Mouse (Mus musculus) hindbrain, embryonic 12.5 days (tissue): ENCODE results near the gene Dnmt3c. TPM values are rescaled to one million over a fixed set of nuclear protein-coding genes. Genes with fewer than 3 reads are reported as not detected.
A peak's percentile ranks its signal among the peaks of the same experiment; 100 is the strongest.
"Not testable (repeated sequence)": the region's sequence is repeated elsewhere in the genome, so short reads cannot be mapped to it uniquely, and the experiment has no call there.

ENCODE experiments used
- ATAC-seq: fragments of 200-750 bp; cut with Nextera tagmentation; 2 replicates; pipeline ENCODE4 v1.8.0; 2017; ENCODE audit warnings: moderate TSS enrichment; ENCODE audit not compliant: low FRiP score
- H3K27ac ChIP-seq: fragments of 300-500 bp; sonication (generic); 2 replicates; pipeline ENCODE4 v1.5.1; 2016; ENCODE audit warnings: mild to moderate bottlenecking
- H3K27me3 ChIP-seq: fragments of 300-500 bp; sonication (generic); 2 replicates; pipeline ENCODE4 v1.6.1; 2016; ENCODE audit warnings: mild to moderate bottlenecking
- H3K36me3 ChIP-seq: fragments of 300-500 bp; sonication (generic); 2 replicates; pipeline ENCODE4 v1.6.1; 2016; ENCODE audit warnings: mild to moderate bottlenecking
- H3K4me1 ChIP-seq: fragments of 300-500 bp; sonication (generic); 2 replicates; pipeline ENCODE4 v1.6.1; 2016
- H3K4me2 ChIP-seq: fragments of 300-500 bp; sonication (generic); replicated peaks from 2 replicates; pipeline ENCODE4 v1.6.1; 2016; ENCODE audit warnings: mild to moderate bottlenecking
- H3K4me3 ChIP-seq: fragments of 300-500 bp; sonication (generic); 2 replicates; pipeline ENCODE4 v1.5.1; 2016; ENCODE audit warnings: mild to moderate bottlenecking
- H3K9ac ChIP-seq: fragments of 300-500 bp; sonication (generic); 2 replicates; pipeline ENCODE4 v1.6.1; 2016; ENCODE audit warnings: mild to moderate bottlenecking, moderate library complexity
- H3K9me3 ChIP-seq: fragments of 300-500 bp; sonication (generic); replicated peaks from 2 replicates; pipeline ENCODE4 v1.6.1; 2016; ENCODE audit warnings: mild to moderate bottlenecking
- WGBS: fragments of 180-500 bp; shearing (Covaris S2); methylation state at CpG from one replicate; pipeline ENCODE4 v1.1.7; 2016; 5-methylcytosine and 5-hydroxymethylcytosine counted together
- polyA plus RNA-seq: library from polyadenylated mRNA; unstranded; fragments of >200 nt; fragmentation: Nextera tagmentation; extraction: Ambion mirVana; gene quantifications from 2 replicates; pipeline ENCODE4 v1.2.1, GENCODE M21; 2016

The Dnmt3c gene
- polyA plus RNA-seq, 1 experiment from 2014 or later: 0.17 TPM

DNA sequence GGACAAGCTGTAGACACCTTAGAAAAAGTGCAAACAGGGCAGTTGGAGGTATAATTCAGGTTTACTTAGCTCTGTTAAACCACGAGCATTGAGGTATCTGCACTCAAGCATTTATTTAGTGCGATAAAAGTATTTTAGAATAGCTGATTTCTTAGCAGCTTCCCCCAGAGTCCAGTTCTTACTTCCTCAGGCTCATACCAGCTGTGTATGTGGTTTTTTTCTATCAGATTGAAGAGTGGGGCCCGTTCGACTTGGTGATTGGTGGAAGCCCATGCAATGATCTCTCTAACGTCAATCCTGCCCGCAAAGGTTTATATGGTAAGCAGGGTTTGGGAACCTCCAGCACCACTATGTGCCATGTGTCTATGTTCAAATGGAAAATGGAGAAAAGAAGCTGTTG, 19.5 kb upstream of the Dnmt3c start:
- peaks cover 17% of the 10 kb centered on the region for H3K36me3 ChIP-seq
- H3K9ac ChIP-seq: no peak overlapping the region
- H3K4me3 ChIP-seq: no peak overlapping the region
- H3K4me1 ChIP-seq: no peaks in the 10 kb centered on the region
- 94% methylated on average over 6 of the region's 6 CpGs for WGBS
- H3K27ac ChIP-seq: no peak overlapping the region
- no peak overlapping the region for H3K4me2 ChIP-seq
- no peak for ATAC-seq
- no peaks in the 10 kb centered on the region for H3K9me3 ChIP-seq
- no peaks in the 10 kb centered on the region for H3K27me3 ChIP-seq

DNA sequence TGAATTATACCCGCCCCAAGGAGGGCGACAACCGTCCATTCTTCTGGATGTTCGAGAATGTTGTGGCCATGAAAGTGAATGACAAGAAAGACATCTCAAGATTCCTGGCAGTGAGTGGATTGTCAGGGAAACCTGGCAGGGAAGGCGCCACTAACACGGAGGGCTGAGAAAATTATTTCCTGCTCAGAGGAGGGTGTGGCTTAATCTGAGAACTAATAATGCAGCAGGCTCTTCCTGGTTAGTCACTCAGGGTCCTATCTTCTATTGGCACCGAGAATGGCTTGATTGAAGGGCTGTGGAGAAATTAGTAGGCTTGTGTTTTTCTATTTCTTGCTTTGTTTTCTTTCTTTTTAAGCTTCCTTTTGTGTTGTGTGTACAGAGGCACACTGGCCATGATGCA, 18.9 kb upstream of the Dnmt3c start:
- Histone ChIP-seq H3K9ac (no peak overlapping the region), H3K27me3 (no peaks in the 10 kb centered on the region), H3K9me3 (no peaks in the 10 kb centered on the region), H3K4me1 (no peaks in the 10 kb centered on the region), H3K36me3 (peaks cover 17% of the 10 kb centered on the region), H3K4me3 (no peak overlapping the region), H3K4me2 (no peak overlapping the region), H3K27ac (no peak overlapping the region)
- 88% methylated on average over 7 of the region's 7 CpGs for WGBS
- ATAC-seq: no peak

DNA sequence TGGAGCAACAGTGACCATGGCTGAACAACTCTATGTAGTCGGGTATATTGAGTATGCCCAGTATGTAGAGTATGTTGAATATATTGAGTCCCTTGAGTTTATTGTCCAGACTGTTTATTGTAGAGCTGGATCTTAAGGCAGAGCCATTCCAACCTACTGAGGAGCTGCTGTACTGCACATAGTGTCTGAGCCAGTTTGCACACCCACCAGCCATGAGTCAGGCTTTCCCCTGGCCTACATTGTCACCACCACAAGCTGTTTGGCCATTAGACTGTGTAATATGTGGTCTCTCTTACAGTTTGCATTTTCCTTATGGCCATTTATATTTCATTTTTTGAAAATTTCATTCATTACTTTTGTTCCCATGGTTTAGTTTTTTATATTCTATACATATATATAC, 16.5 kb upstream of the Dnmt3c start:
- no peak overlapping the region for H3K4me2 ChIP-seq
- no peak overlapping the region for H3K9ac ChIP-seq
- no peak overlapping the region for H3K27ac ChIP-seq
- no peaks in the 10 kb centered on the region for H3K27me3 ChIP-seq
- H3K4me1 ChIP-seq: no peaks in the 10 kb centered on the region
- no peak overlapping the region for H3K4me3 ChIP-seq
- H3K9me3 ChIP-seq: no peaks in the 10 kb centered on the region
- H3K36me3 ChIP-seq: peaks cover 12% of the 10 kb centered on the region
- 100% methylated on average over 1 of the region's 1 CpGs for WGBS
- ATAC-seq: no peak

DNA sequence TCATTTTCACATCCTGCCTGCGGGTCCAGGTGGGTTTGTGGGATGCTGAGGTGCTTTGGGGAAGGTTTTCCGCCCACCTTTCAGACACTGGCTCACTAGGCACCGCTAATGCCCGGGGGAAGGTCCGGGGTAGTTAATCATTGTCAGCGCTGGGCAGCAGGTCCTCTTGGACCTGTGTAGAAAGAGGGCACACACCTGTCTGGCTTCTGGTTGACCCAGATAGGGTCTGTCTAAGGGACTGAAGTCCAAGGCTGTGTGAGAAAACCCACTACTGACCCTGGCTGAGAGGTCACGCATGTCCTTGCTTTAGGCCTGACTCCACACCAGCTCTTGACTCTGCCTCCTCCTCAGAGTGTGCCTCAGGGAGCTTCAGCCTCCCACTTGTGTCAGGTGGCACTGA, 3.0 kb upstream of the Dnmt3c start:
- not testable (repeated sequence) for H3K27ac ChIP-seq, H3K4me1 ChIP-seq, H3K4me2 ChIP-seq, H3K36me3 ChIP-seq, H3K4me3 ChIP-seq, H3K9me3 ChIP-seq, H3K9ac ChIP-seq, H3K27me3 ChIP-seq, ATAC-seq
- WGBS: 89% methylated on average over 7 of the region's 7 CpGs

DNA sequence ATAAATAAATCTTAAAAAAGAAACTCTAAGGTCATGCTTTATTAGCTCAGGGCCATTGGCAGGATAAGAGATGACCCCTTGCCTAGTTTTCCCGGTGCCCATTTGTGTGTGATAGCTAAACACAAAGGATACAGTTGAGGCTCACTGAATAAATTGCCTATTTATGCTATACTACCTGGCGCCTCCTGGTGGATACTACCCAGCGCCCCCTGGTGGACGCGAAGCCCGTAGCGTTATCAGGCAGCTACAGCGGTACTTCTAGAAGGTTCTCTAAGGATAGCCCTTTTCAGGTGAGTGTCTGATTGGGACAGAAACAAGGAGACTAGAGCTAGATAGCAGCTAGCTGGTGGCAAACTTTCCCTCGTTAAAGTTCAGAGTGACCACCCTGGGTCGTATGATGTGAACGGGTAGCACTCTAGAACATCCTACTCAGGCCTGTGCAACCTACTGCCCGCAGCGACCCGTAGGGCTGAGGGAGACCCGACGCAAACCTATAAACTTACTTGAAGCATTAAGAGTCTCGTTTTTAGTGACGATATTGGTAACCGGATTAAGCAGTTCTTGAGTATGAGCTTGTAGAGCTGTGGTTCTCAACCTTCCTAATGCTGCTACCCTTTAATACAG, 1.9 kb upstream of the Dnmt3c start:
- Histone ChIP-seq H3K4me2 (no peak overlapping the region), H3K27me3 (no peaks in the 10 kb centered on the region), H3K4me1 (no peaks in the 10 kb centered on the region), H3K9ac (no peak overlapping the region), H3K9me3 (no peaks in the 10 kb centered on the region), H3K27ac (no peak overlapping the region), H3K4me3 (no peak overlapping the region), H3K36me3 (no peaks in the 10 kb centered on the region)
- ATAC-seq: no peak
- 63% methylated on average over 19 of the region's 19 CpGs for WGBS

DNA sequence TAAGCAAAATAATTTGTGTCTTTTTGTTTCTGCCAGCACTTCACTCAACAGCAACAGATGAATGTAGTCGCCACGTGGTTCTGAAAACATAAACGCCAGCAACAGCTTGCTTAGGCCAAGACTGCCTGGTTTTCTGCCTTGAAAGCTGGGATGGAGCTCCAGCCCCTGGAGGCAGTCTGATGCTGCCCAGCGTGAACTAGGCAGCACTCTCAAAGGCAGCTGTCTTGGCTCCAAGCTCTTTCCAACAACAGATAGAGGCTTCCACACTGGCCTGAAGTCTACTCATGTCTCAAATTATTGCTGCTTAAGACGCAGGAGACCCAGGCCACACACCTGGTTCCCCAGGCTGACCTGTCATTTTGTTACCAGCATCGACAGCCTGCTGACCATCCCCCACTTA, 6.9 kb downstream of the Dnmt3c start:
- Histone ChIP-seq H3K27ac (no peak overlapping the region), H3K36me3 (no peaks in the 10 kb centered on the region), H3K4me1 (no peaks in the 10 kb centered on the region; the same call in 1 of the 2 replicates), H3K4me2 (no peak overlapping the region), H3K4me3 (no peak overlapping the region), H3K9me3 (no peaks in the 10 kb centered on the region), H3K27me3 (no peaks in the 10 kb centered on the region), H3K9ac (no peak overlapping the region)
- WGBS: 45% methylated on average over 6 of the region's 6 CpGs
- no peak for ATAC-seq

DNA sequence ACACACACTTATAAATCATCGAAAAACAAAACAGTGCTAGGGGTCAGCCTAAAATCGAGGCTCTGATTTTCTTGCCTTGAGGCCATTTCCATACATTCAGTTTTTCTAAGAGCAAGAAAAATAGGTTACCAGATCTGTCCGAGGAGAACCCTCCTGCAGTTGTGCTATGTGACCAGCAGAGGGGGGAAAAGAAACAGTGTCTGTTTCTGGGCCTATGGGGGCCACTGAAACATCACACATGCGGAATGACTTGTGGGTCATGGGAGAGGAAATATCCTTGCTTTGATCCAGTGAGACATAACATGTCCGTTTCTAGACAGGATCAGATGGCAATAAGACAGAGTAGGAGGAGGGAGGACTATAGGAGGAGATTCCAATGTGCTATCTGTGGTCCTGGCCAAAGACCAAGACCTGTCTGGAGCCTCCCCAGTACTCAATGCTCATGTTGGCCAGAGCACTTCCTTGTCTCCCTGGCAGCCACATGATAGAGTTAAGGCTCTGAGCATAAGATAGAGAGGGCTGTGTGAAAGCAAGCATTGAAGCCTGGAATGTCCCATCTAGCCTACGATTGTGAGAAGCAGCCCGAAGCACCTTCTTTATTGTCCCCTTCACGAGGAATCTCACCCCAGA, 14.4 kb downstream of the Dnmt3c start:
- Histone ChIP-seq H3K9me3 (no peaks in the 10 kb centered on the region), H3K9ac (no peak overlapping the region), H3K27ac (no peak overlapping the region), H3K27me3 (no peaks in the 10 kb centered on the region), H3K36me3 (no peaks in the 10 kb centered on the region), H3K4me2 (no peak overlapping the region), H3K4me1 (peaks cover 13% of the 10 kb centered on the region), H3K4me3 (no peak overlapping the region)
- 52% methylated on average over 8 of the region's 8 CpGs for WGBS
- no peak for ATAC-seq

DNA sequence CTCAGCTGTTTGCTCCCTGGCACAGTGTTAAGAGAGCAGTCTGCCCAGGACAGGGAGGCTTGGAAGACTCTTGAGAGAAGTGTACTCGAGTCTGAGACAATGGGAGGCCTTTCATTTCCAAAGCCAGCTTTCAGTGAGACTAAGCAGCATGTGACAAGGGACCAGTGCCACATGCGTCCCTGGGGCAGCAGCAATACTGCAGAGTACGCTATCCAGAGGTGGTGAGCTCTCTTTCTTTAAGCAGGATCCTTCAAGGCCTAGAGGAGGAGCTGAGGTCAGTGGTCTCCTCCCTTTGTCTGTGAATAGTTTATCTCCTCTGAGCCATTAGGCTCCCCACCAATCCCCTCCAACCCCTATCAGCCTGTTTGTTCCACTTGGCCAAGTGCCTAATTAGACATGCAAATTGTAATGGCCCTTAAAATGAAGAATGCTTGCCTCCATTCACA, 16.2 kb downstream of the Dnmt3c start:
- peak; percentile 83 for ATAC-seq
- H3K27ac ChIP-seq: peak overlapping the region; percentile 80
- H3K4me3 ChIP-seq: no peak overlapping the region
- H3K27me3 ChIP-seq: no peaks in the 10 kb centered on the region
- H3K4me2 ChIP-seq: no peak overlapping the region
- H3K36me3 ChIP-seq: no peaks in the 10 kb centered on the region
- H3K9me3 ChIP-seq: no peaks in the 10 kb centered on the region
- H3K4me1 ChIP-seq: peaks cover 13% of the 10 kb centered on the region
- WGBS: 14% methylated on average over 3 of the region's 3 CpGs
- no peak overlapping the region for H3K9ac ChIP-seq

DNA sequence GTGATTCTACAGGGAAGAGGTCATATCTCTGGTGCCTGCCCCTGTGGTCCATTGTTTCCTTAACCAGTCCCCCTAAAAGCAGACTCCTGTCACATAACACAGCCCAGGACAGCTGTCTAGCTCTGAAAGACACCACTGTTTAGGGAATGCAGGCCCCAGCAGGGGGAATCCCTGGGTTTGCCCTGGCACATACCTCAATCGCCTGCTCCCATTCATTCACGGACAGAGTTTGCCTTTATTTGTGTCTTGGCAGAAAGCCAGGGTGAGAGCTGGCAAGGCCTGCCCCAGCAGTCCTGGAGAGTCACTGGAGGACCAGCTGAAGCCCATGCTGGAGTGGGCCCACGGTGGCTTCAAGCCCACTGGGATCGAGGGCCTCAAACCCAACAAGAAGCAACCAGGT, 16.8 kb downstream of the Dnmt3c start:
- Histone ChIP-seq H3K4me1 (peaks cover 13% of the 10 kb centered on the region), H3K4me2 (no peak overlapping the region), H3K9ac (no peak overlapping the region), H3K36me3 (no peaks in the 10 kb centered on the region), H3K27ac (peak overlapping the region; percentile 80), H3K27me3 (no peaks in the 10 kb centered on the region), H3K9me3 (no peaks in the 10 kb centered on the region), H3K4me3 (no peak overlapping the region)
- peak; percentile 90 for ATAC-seq
- 21% methylated on average over 4 of the region's 4 CpGs for WGBS

DNA sequence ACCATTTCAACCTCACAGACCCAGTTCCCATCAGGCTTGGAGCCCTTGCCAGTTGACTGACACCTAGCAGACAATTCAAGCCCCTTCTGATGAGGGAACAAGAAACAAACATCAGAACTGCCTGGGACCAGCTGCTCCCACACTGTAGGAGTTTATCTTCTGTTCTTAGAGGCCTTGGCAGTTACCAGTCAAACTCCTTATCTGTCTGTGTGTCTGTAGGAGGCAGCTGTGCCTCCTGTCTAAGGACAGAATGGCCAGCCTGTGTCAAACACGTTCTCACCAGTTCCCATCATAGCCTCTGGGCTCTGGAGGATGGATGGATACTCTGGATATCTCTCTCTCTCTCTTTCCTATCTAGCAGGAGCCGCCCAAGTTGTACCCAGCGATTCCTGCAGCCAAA, 21.4 kb downstream of the Dnmt3c start:
- 78% methylated on average over 3 of the region's 3 CpGs for WGBS
- H3K4me2 ChIP-seq, H3K4me3 ChIP-seq, H3K27me3 ChIP-seq, H3K9ac ChIP-seq, H3K27ac ChIP-seq, H3K4me1 ChIP-seq, H3K9me3 ChIP-seq, ATAC-seq, H3K36me3 ChIP-seq: not testable (repeated sequence)

DNA sequence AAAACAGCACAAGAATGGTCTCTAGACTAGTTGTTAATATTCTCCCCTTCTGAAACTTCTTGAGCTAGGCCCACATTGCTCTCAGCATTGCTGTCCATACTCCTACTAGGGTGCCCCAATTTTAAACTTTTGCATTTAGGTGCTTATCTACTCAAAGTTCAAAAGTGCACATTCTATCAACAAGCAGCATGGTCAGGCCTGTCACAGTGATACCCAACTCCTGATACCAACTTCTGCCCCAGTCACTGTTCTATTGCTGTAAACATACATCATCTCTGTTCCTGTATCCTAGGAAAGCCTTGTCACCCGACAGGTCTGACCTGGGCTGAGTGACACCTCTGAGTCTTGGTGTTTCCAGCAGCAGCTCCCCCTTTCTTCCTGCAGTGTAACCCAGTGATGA, 26.6 kb downstream of the Dnmt3c start:
- no peak overlapping the region for H3K4me2 ChIP-seq
- 69% methylated on average over 1 of the region's 1 CpGs for WGBS
- peaks cover 5% of the 10 kb centered on the region for H3K9me3 ChIP-seq
- H3K27ac ChIP-seq: no peak overlapping the region
- no peaks in the 10 kb centered on the region for H3K27me3 ChIP-seq
- no peak overlapping the region for H3K4me3 ChIP-seq
- H3K4me1 ChIP-seq: no peaks in the 10 kb centered on the region
- no peaks in the 10 kb centered on the region for H3K36me3 ChIP-seq
- ATAC-seq: no peak
- no peak overlapping the region for H3K9ac ChIP-seq

DNA sequence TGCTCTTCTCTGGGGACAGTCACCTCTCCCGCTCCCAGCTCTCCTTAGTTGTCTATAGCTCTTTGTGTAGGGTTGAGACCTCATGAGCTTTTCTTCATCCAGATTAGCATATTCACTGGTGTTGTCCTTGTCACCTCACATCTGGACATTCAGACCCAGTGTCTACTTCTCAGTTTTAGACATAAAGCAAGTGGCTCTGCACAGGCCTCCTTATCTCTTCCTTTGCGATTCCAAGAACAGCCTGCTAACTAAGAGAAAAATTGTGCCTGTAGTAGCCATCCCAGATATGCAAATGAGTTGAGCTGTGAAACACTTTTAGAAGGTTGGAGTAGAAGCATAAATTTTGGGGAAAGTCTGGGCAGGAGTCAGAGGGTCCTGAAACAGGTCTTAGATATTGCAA, 28.0 kb downstream of the Dnmt3c start:
- H3K27me3 ChIP-seq: no peaks in the 10 kb centered on the region
- ATAC-seq: no peak
- H3K27ac ChIP-seq: no peak overlapping the region
- no peak overlapping the region for H3K4me3 ChIP-seq
- no peaks in the 10 kb centered on the region for H3K36me3 ChIP-seq
- no peak overlapping the region for H3K4me2 ChIP-seq
- H3K9ac ChIP-seq: no peak overlapping the region
- no peaks in the 10 kb centered on the region for H3K4me1 ChIP-seq
- peaks cover 5% of the 10 kb centered on the region for H3K9me3 ChIP-seq
- WGBS: 89% methylated on average over 2 of the region's 2 CpGs

DNA sequence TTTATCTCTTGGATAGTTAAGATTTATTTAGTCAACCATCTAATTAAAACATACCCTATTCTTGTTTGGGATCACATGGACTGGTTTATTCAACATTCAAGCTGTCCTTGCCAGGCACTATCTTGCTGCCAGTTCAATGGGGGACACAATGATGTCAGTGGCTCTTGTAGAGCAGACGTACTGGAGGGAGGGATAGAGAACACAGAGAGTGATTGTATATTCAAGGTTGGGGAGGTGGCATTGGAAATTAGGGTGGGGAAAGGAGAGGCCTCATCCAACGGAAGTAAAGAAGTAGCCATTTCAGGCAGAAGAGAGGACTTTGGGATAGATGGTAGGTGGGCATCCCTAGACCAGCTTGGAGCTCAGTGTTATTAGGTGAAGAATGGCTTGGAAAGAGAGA, 28.4 kb downstream of the Dnmt3c start:
- no peaks in the 10 kb centered on the region for H3K36me3 ChIP-seq
- H3K4me2 ChIP-seq: no peak overlapping the region
- no peaks in the 10 kb centered on the region for H3K4me1 ChIP-seq
- H3K27ac ChIP-seq: no peak overlapping the region
- no peaks in the 10 kb centered on the region for H3K27me3 ChIP-seq
- WGBS: 81% methylated on average over 2 of the region's 2 CpGs
- peaks cover 5% of the 10 kb centered on the region for H3K9me3 ChIP-seq
- no peak overlapping the region for H3K4me3 ChIP-seq
- ATAC-seq: no peak
- no peak overlapping the region for H3K9ac ChIP-seq
